Mouse (Mus musculus) heart, embryonic 16.5 days (tissue): ENCODE results near the gene Grasp. TPM values are rescaled to one million over a fixed set of nuclear protein-coding genes. Genes with fewer than 3 reads are reported as not detected.
A peak's percentile ranks its signal among the peaks of the same experiment; 100 is the strongest.

Source experiments
- ATAC-seq: fragments of 200-750 bp; cut with Nextera tagmentation; replicated peaks from 2 replicates; pipeline ENCODE4 v1.8.0; 2017; ENCODE audit warnings: moderate number of reproducible peaks; ENCODE audit not compliant: insufficient read depth, low FRiP score; ENCODE audit errors: extremely low read depth
- H3K27ac ChIP-seq: fragments of 300-500 bp; sonication (generic); 2 replicates; pipeline ENCODE4 v1.5.1; 2014; ENCODE audit warnings: mild to moderate bottlenecking, low read length, control low read depth, moderate library complexity
- H3K27me3 ChIP-seq: fragments of 300-500 bp; sonication (generic); 2 replicates; pipeline ENCODE4 v1.6.1; 2014; ENCODE audit warnings: low read length, mixed read lengths; ENCODE audit not compliant: control insufficient read depth, insufficient read depth
- H3K36me3 ChIP-seq: fragments of 300-500 bp; sonication (generic); 2 replicates; pipeline ENCODE4 v1.6.1; 2014; ENCODE audit not compliant: control insufficient read depth, insufficient read depth
- H3K4me1 ChIP-seq: fragments of 300-500 bp; sonication (generic); 2 replicates; pipeline ENCODE4 v1.6.1; 2014; ENCODE audit warnings: low read length, mixed read lengths; ENCODE audit not compliant: control insufficient read depth, insufficient read depth
- H3K4me2 ChIP-seq: fragments of 300-500 bp; sonication (generic); 2 replicates; pipeline ENCODE4 v1.6.1; 2014; ENCODE audit warnings: low read depth, mild to moderate bottlenecking, control low read depth, low read length
- H3K4me3 ChIP-seq: fragments of 300-500 bp; sonication (generic); 2 replicates; pipeline ENCODE4 v1.5.1; 2014; ENCODE audit warnings: mild to moderate bottlenecking, control low read depth, low read length
- H3K9ac ChIP-seq: fragments of 300-500 bp; sonication (generic); 2 replicates; pipeline ENCODE4 v1.6.1; 2014; ENCODE audit warnings: low read length, control low read depth
- H3K9me3 ChIP-seq: fragments of 300-500 bp; sonication (generic); replicated peaks from 2 replicates; pipeline ENCODE4 v1.6.1; 2016; ENCODE audit warnings: low read length; ENCODE audit not compliant: control insufficient read depth
- WGBS: fragments of 180-500 bp; shearing (Covaris S2); extraction: QIAGEN DNeasy Blood & Tissue Kit; methylation state at CpG from one replicate; pipeline ENCODE4 v1.1.7; 2014; 5-methylcytosine and 5-hydroxymethylcytosine counted together
- polyA plus RNA-seq: library from polyadenylated mRNA; unstranded; fragments of >200 nt; fragmentation: Nextera tagmentation; extraction: Ambion mirVana; gene quantifications from 2 replicates; pipeline ENCODE4 v1.2.1, GENCODE M21; 2015

Grasp gene
- polyA plus RNA-seq, 1 experiment from 2014 or later: 3.4 TPM

DNA sequence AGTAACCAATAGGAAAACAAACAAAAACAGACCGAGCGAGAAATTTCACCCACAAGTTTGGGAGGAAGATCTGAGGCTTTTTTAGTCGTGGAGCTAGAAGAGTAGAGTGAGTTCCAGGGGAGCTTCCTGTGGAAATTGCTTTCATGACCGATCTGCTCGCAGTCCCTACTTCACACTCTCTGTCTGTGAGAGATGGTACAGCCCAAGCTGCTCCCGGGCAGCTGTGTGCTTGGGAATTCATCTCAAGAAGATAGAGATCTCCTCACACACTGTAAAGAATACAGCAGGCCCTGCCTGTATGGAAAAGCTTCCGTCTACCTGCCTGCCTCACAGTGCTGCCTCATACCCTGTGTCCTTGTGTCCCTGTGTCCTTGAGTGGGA is 31.7 kb upstream of the Grasp start:
- Histone ChIP-seq H3K4me1 (peaks cover 52% of the 10 kb centered on the region), H3K36me3 (peaks cover 21% of the 10 kb centered on the region), H3K4me2 (no peak overlapping the region; the same call in 1 of the 2 replicates), H3K9ac (peak overlapping the region; percentile 18; the same call in 1 of the 2 replicates), H3K4me3 (no peak overlapping the region), H3K9me3 (no peaks in the 10 kb centered on the region), H3K27ac (peak overlapping the region; percentile 81), H3K27me3 (no peaks in the 10 kb centered on the region)
- no peak for ATAC-seq
- WGBS: 40% methylated on average over 7 of the region's 7 CpGs

DNA sequence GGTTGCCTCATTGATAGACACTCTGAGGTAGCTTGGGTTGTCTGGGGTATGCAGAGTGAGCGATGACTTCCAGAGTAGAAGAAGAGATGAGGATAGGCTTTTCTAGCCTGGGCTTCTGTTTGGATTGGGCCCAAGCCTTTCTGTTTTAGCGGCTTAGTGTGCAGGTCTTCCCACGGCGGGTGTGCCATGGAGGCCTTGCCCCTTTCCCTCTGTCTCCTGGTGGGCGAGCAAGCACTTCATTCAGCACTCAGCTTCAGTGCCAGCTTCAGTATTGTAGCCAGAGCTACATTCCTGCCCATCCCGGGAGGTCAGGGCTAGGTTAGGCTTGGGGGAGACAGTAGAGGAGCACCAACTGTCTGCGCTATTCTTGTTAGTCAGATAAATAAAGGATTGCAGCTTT is 31.3 kb upstream of the Grasp start:
- Histone ChIP-seq H3K9ac (no peak overlapping the region), H3K27ac (0 out of 2 replicates have a peak overlapping the region, but pooled peaks have one; percentile 81), H3K36me3 (peaks cover 21% of the 10 kb centered on the region), H3K27me3 (no peaks in the 10 kb centered on the region), H3K4me1 (peaks cover 52% of the 10 kb centered on the region), H3K9me3 (no peaks in the 10 kb centered on the region), H3K4me2 (no peak overlapping the region), H3K4me3 (no peak overlapping the region)
- 55% methylated on average over 7 of the region's 7 CpGs for WGBS
- ATAC-seq: no peak

DNA sequence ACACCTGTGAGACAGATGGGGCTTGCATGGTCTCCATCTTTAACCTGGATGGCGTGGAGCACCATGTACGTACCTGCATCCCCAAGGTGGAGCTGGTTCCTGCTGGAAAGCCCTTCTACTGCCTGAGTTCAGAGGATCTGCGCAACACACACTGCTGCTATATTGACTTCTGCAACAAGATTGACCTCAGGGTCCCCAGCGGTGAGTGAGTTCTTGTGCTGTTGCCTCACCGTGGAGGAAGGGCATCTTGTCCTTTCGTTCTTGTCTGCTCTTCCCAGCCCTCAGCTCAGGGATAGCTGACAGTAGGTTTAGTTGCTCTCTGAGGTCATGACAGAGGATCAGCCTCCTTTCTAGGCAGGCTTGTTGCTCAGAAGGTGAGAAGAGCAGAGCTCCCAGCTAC is 30.0 kb upstream of the Grasp start:
- Histone ChIP-seq H3K4me1 (peaks cover 47% of the 10 kb centered on the region), H3K27me3 (no peaks in the 10 kb centered on the region), H3K4me3 (no peak overlapping the region), H3K9ac (no peak overlapping the region), H3K9me3 (no peaks in the 10 kb centered on the region), H3K27ac (no peak overlapping the region), H3K4me2 (no peak overlapping the region), H3K36me3 (peaks cover 23% of the 10 kb centered on the region)
- 90% methylated on average over 6 of the region's 6 CpGs for WGBS
- no peak for ATAC-seq

DNA sequence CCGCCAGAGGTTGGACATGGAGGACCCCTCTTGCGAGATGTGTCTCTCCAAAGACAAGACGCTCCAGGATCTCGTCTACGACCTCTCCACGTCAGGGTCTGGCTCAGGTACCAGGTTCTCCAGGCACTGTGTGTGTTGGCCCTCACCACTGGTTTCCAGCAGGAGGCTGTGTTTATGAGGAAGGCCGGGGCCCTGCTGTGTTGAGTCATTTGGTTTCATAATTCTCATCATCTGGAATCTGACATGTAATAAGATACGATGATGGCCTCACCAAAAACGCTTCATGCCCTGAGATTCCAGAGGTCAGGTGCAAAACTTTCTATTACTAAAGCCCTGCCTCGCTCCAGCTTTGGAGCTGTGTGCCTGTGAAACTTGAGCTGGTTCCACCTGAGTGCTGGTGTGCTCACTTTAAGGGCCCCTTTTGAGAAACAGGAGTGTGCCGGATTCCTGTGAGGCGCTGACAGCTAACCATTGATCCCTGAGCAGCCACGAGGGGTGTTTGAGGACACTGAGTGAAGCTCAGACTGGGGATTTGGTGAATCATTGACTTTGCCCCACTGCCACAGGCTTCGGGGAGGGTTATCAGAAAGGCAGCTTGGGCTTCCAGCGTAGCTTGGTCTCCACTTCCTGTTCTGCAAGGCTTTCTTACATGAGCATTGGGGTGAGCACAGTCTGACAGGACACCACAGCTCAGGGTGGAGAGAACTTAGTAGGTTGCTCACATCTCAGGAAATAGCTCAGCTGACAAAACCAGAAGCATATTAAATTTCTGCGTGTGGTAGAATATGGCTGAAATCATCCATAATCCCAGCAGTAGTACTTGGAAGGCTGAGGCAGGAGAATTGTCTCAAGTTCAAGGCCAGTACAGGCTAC is 28.8 kb upstream of the Grasp start:
- Histone ChIP-seq H3K4me2 (no peak overlapping the region), H3K9me3 (no peaks in the 10 kb centered on the region), H3K9ac (no peak overlapping the region), H3K36me3 (peaks cover 32% of the 10 kb centered on the region), H3K4me1 (peaks cover 36% of the 10 kb centered on the region), H3K4me3 (no peak overlapping the region), H3K27me3 (no peaks in the 10 kb centered on the region), H3K27ac (no peak overlapping the region)
- ATAC-seq: no peak
- 80% methylated on average over 16 of the region's 16 CpGs for WGBS

DNA sequence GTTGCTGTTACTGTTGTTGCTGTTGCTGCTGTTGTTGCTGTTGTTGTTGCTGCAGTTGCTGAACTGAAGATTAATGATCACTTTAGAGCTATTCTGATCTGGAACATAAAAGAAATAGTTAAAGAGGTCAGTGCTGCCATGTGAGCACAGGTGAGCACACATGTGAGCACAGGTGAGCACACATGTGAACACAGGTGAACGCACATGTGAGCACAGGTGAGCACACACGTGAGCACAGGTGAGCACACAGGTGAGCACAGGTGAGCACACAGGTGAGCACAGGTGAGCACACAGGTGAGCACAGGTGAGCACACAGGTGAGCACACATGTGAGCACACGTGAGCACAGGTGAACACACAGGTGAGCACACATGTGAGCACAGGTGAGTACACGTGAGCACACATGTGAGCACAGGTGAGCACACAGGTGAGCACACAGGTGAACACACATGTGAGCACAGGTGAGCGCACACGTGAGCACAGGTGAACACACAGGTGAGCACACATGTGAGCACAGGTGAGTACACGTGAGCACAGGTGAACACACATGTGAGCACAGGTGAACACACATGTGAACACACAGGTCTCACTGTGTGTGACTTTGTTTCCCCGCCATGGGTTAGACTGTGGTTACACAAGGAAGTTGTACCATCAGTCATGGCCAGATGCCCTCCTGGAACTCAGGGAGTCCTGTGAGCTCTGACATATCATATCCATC is 27.8 kb upstream of the Grasp start:
- 87% methylated on average over 8 of the region's 8 CpGs for WGBS
- H3K27me3 ChIP-seq: no peaks in the 10 kb centered on the region
- H3K9ac ChIP-seq: no peak overlapping the region
- no peak overlapping the region for H3K4me3 ChIP-seq
- H3K9me3 ChIP-seq: peaks cover 7% of the 10 kb centered on the region
- peaks cover 26% of the 10 kb centered on the region for H3K4me1 ChIP-seq
- no peak overlapping the region for H3K27ac ChIP-seq
- H3K4me2 ChIP-seq: no peak overlapping the region
- ATAC-seq: no peak
- H3K36me3 ChIP-seq: peaks cover 42% of the 10 kb centered on the region

DNA sequence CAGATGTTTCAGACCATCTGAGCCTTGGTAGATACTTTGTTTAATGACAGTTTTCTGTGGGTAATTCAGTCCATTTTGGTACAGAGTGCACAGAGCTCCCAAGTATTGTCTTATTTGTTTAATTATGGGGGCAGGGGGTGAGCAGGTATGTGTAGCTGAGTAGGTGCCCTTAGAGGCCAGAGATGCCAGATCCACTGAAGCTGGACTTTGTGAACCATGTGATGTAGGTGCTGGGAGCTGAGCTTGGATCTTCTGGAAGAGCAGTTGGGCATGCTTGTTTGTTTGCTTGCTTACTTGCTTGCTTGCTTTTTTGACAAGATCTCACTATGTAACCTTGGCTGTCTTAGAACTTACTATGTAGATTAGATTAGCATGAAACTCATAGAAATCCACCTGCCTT is 27.0 kb upstream of the Grasp start:
- ATAC-seq: no peak

DNA sequence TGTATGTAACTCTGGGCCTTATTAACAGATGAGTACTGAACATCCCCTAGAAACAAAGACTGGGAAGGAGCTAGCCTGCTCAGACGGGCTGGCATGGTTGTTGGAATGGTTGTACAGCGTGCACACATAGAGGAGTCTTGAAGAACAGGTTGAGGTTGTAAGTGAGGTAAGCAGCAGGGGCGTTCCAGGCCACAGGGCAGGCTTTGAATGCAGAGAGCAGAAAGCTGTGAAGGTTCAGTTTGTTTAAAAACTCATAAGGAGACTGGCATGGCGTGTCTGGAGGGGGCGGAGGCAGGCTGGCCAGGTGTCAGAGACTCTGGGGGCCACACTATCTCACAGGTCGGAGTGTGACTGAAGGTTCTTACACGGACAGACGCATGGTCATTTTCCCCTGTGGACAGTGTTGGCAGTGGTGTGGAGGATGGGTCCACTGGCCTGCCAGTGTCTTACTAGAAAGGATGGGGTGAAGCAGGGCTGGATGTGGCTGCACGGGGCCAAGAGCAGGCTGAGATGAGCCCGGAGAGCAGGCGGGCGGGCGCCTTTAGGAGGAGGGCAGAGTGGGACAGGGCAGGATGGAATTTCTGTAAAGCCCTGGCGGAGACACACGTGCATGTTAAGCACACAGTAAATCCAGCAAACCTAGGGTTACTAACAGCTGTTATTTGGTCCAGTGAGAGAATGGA is 26.4 kb upstream of the Grasp start:
- H3K9ac ChIP-seq: no peak overlapping the region
- no peaks in the 10 kb centered on the region for H3K27me3 ChIP-seq
- H3K4me1 ChIP-seq: peaks cover 12% of the 10 kb centered on the region
- H3K36me3 ChIP-seq: peaks cover 55% of the 10 kb centered on the region
- H3K4me3 ChIP-seq: no peak overlapping the region
- WGBS: 85% methylated on average over 15 of the region's 15 CpGs
- no peak overlapping the region for H3K27ac ChIP-seq
- H3K4me2 ChIP-seq: no peak overlapping the region
- 0 out of 2 replicates have a peak, but pooled peaks have one; percentile 9 for ATAC-seq
- peaks cover 7% of the 10 kb centered on the region for H3K9me3 ChIP-seq

More for the DNA sequence above, 27.0 kb upstream of the Grasp start:
- Histone ChIP-seq H3K9me3 (peaks cover 7% of the 10 kb centered on the region), H3K4me1 (peaks cover 19% of the 10 kb centered on the region), H3K9ac (no peak overlapping the region), H3K27me3 (no peaks in the 10 kb centered on the region), H3K27ac (no peak overlapping the region), H3K4me2 (no peak overlapping the region), H3K4me3 (no peak overlapping the region), H3K36me3 (peaks cover 50% of the 10 kb centered on the region)

DNA sequence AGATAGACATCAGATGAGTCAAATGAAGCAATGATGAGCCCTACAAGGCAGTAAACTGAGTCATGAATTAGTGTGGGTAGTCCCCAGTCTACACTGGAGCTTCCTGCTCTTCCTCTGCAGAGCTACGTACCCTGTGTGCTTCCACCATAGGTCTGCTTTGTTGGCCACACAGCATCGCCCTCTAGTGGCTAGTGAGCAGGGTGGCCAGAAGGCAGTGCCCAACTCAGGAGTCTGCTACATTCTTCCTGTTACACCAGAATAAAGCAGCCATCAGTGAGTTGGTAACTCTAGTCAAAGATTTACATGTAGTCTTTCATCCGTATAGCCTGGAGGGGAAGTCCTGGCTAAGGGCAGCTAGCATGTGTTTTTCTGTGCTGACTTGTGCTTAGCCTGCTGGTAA is 25.8 kb upstream of the Grasp start:
- Histone ChIP-seq H3K36me3 (peaks cover 60% of the 10 kb centered on the region), H3K9me3 (peaks cover 7% of the 10 kb centered on the region), H3K4me2 (no peak overlapping the region), H3K27ac (no peak overlapping the region), H3K4me1 (peaks cover 7% of the 10 kb centered on the region), H3K9ac (no peak overlapping the region), H3K27me3 (no peaks in the 10 kb centered on the region), H3K4me3 (no peak overlapping the region)
- ATAC-seq: peak; percentile 68; the same call in 1 of the 2 replicates
- WGBS: 26% methylated on average over 3 of the region's 3 CpGs
